Mouse (Mus musculus) NIH3T3 (cell line): ENCODE results near the gene Dpep2nb.
"Not testable (repeated sequence)": the region's sequence is repeated elsewhere in the genome, so short reads cannot be mapped to it uniquely, and the experiment has no call there.

ENCODE experiments used
- DNase-seq: peaks from one replicate; pipeline ENCODE4 v3.0.0-alpha.2; 2012; ENCODE audit warnings: low read depth

The Dpep2nb gene

DNA sequence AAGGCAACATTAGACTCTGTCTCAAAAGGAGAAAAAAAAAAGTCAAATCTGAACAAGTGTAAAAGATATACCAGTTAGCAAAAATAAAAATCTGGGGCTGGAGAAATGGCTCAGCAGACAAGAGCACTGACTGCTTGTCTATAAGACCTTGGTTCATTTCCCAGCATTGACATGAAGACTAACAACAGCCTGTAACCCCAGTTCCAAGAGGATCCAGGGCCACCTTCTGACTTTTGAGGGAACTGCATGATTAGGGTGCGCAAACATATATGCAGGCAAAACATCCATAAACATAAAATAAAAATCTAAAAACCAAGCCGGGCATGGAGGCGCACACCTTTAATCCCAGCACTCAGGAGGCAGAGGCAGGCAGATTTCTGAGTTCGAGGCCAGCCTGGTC is 638 bp upstream of the Dpep2nb start:
- peak; percentile 21 for DNase-seq

DNA sequence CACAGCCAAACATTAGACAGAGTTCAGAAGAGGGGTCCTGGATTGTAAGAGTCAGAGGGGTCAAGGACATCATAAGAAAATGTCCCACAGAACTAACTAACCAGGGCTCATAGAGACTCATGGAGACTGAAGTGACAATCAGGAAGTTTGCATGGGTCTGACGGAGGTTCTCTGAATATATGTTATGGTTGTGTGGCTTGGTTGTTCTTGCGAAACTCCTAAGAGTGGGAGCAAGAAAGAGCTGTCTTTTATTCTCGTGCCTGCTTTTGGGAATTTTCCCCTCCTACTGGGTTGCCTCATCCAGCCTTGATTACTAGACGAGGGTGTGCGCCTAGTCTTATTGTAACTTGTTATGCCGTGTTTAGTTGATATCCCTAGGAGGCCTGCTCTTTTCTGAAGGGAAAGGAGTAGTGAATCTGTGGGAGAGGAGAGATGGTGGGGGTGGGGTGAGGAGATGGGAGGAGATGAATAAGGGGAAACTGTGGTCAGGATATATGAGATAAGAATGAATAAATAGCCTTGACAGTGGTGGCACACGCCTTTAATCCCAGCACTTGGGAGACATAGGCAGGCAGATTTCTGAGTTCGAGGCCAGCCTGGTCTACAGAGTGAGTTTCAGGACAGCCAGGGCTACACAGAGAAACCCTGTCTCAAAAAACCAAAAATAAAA is 1.1 kb downstream of the Dpep2nb start:
- peak; percentile 45 for DNase-seq

DNA sequence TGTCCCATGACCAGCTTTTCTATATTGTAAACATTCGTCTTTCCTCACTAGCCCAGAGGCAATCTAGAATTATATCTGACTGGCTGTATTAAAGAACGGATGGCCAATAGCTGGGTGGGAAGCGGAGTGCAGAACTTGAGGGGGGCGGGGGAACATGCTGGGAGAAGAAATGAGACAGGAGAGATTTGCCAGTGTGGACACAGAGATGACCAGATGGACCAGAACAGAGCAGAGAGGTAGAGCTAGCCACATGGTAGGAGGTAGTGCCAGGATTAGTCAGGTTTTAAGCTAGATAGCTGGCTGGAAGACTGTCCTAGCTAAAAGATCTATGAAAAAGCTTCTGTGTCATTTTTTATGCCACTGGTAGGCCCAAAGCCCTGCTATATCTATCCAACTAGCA is 3.9 kb downstream of the Dpep2nb start:
- no peak for DNase-seq

DNA sequence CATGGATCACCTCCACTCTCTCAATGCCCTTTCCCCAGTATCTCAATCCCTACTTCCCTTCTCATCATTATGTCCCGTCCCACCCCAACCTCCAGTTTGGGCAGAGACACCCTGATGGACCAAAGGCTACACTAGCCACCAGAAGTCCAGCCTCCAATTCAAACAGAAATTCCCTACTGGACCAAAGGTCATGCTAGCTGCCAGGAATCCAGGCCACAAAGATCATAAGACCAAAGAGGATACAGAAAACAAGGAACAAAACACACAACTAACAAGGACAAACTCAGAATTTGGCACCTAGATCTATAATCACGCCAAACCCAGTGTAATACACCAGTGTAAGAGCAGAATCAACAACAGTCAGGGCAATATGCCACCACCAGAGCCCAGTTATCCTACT is 6.8 kb downstream of the Dpep2nb start:
- DNase-seq: no peak

DNA sequence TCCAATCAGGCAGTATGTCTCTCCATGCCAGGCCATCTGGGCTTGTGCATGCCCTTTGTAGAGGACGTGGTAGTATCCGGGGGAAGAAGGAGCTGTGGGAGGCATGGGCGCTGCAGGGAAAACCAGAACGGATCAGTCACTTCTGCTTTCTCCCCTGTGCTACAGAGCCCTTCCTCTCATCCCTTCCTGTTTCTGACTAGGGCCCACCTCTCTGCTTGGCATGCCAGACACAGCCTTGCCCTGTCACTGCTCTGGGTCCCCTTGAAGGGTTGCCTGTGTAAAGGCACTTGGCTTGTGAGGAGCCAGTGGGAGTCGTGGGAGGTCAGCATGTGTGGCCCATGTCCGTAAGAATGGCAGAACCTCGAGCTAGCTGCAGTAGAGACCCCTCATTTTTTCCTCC is 9.4 kb downstream of the Dpep2nb start:
- no peak for DNase-seq

DNA sequence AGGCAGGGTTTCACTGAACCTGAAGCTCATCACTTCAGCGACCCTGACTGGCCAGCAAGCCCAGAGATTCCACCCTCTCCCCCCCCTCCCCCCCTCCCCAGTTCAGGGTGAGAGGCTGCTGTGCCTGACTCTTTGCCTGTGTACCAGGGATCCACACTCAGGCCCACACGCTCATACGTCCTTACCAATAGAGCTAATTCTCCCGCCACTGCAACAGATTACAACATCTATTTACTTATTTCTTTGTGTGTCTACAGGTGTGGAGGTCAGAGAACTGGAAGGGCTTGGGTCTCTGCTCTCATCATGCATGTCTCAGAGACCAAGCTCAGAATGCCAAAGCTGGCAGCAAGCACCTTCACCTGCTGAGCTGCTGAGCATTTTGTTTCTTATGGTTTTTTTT is 12.5 kb downstream of the Dpep2nb start:
- no peak for DNase-seq

DNA sequence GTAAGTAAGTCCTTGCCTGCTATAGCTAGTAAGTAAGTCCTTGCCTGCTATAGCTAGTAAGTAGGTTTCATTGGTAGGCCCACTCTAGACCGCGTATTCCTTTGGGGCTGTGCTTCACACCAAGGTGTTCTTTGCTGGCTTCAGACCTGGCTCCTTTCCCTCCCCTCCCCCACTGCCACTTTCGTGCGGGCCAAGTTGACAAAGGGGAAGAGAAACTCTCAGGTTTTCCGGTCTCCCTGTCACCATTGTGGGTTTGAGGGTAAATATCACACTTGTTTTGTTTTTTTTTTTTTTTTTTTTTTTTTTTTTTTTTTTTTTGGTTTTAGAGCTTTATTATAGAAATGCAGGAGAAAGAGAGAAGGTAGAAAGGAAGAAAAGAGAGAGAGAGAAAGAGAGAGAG is 13.3 kb downstream of the Dpep2nb start:
- DNase-seq: no peak

DNA sequence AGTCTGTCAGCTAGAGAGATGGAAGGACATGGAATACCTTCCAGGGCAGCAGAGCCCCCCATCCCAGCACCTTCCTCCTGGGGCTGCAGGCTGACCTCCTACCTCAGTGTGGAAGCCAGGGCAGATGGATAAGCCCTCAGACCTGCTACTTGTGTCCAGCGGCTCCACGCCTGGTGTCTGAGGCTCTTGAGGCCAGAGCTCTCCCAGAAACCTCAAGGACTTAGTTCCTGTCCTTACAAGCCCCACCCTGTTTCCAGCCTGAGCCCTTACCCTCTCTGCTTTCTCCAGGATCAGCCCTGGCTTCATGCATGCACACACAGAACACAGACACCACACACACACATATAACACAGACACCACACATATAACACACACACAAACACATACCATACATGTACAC is 14.2 kb downstream of the Dpep2nb start:
- DNase-seq: no peak

DNA sequence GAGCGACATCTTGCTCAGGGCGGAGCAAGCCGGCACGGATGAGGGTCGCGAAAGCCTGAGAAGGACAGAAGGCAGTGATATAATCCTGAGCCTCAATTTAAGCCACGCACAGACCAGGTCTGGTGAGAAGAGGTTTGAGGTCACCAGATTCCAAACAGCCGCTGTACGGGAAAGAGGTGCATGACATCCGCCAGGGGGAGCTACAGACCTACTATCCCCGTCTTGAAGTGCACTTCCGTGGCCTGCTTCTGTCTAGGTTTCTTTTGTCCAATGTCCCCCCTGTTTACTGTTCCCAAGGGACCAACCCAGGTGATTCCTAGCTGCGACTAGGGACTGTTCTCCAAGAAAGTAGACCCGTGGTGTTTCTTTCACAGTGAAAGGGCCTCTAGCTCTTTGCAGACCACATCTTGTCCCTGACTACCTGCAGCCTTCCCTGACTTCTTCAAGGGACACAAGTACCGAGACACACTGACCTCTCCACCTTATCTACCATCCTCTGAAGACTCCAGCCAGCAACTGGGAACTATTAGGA is 14.9 kb downstream of the Dpep2nb start, which contains the start of gene Dus2:
Gene Dus2 (plus strand): TSS at position 482 of the 532 bp plus-strand sequence.
- DNase-seq: peak; percentile 95

DNA sequence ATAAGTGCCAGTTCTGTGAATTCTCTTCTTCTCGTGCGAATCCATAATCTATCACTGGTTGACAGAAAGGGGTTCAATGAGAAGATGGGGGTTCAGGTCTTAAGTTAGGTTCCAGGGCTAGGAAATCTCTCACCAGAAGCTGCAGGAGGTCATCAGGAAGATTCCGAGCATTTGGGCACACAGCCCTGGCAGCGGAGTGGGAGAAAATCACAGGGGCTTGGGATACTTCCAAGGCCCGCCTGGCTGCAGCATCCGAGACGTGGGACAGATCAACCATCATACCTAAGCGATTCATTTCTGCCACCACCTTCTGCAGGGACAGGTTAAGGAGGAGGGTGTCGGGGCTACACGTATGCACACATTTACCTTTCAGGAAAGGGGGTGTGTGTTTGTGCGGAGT is 17.2 kb downstream of the Dpep2nb start:
- no peak for DNase-seq

DNA sequence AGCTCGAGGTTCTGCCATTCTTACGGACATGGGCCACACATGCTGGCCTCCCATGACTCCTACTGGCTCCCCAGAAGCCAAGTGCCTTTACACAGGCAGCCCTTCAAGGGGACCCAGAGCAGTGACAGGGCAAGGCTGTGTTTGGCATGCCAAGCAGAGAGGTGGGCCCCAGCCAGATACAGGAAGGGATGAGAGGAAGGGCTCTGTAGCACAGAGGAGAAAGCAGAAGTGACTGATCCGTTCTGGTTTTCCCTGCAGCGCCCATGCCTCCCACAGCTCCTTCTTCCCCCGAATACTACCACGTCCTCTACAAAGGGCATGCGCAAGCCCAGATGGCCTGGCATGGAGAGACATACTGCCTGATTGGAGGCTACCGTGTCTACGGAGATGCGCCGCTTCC is 22.4 kb downstream of the Dpep2nb start:
- DNase-seq: not testable (repeated sequence)

DNA sequence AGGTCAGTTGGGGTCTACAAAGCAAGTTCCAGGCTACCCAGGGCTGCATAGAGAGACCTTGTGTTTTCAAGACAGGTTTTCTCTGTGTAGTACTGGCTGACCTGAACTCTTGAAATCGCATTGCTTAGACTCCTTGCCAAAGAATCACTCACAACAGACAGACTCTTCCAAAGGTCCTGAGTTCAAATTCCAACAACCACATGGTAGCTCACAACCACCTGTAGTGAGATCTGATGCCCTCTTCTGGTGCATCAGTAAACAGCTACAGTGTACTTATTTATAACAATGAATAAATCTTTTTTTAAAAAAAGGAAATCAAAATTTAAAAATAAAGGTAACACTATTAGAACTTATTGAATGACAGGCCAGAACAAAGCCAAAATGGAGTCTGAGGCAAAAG is 24.6 kb downstream of the Dpep2nb start:
- peak; percentile 22 for DNase-seq

DNA sequence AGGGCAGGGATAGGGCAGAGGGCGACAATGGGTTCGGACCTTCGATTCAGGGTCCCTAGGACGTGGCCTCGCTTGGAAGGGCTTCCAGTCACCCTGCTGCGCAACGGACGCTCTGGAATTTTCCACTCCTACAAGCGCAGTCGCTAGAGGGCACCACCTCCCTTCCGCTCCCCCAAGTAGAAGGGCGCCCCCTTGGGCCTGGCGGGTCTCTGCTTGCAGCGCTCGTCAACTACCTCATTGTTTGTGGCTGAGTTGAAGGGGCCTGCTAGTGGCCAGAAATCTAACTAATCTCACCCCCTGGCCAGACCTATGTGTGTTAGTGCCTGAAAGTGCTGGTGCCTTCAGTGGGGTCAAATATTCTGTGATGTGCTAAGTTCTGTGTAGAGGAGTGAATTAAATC is 26.4 kb downstream of the Dpep2nb start, which contains the start of gene Dpep3:
Gene Dpep3 (minus strand): TSS at position 105 of the 400 bp plus-strand sequence.
- no peak for DNase-seq

DNA sequence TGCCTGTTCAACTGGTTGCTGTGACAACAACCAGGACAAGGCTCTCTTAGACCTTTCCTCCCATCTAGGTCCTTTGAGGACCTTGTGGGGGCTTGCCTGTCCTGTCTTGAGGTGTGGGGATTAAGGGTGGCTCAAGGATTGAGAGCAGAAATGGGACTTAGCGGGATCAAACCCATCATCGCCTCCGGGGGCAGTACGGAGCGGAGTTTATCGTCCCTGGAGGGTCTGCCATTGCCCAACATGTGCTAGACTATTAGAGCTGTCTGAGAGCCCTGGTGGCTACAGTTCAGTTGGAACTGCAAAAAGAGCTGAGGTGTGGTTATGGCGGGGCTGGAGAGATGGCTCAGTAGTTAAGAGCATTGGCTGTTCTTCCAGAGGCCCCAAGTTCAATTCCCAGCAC is 30.4 kb downstream of the Dpep2nb start:
- DNase-seq: peak; percentile 45

DNA sequence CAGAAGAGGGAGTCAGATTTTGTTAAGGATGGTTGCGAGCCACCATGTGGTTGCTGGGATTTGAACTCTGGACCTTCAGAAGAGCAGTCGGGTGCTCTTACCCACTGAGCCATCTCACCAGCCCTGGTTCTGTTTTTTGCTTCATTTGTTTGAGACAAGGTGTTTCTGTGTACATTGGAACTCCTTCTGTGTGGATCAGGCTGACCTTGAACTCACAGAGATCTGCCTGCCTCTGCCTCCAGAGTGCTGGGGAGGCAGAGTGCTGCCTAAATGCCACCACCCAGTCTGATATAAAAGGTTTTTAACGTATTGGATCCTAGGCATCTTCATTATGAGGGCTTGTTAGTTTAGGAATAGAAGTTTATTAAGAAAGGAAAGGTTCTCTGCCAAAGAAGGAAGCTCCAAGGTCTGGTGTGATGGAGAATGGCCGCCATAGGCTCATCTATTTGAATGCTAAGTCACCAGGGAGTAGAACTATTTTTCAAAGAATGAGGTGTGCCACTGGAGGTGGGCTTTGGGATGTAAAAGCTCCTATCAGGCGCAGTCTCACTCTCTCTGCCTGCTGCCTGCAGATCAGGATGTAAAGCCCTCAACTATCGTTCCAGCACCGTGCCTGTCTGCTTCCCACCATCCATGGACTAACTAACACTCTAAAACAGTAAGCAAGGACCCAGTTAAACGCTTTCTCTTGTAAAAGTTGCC is 34.6 kb downstream of the Dpep2nb start:
- no peak for DNase-seq

DNA sequence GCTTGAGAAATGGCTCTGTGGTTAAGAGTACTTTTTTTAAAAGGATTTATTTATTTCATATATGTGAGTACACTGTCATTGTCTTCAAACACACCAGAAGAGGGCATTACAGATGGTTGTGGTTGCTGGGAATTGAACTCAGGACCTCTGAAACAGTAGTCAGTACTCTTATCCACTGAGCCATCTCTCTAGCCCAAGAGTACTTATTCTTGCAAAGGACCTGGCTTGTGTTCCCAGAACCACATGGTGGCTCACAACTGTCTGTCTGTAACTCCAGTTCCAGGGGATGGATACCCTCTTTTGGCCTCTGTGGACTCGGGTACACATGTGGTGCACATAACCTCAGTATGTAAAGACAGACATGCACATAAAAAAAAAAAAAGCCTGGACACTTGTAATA is 36.4 kb downstream of the Dpep2nb start:
- no peak for DNase-seq

DNA sequence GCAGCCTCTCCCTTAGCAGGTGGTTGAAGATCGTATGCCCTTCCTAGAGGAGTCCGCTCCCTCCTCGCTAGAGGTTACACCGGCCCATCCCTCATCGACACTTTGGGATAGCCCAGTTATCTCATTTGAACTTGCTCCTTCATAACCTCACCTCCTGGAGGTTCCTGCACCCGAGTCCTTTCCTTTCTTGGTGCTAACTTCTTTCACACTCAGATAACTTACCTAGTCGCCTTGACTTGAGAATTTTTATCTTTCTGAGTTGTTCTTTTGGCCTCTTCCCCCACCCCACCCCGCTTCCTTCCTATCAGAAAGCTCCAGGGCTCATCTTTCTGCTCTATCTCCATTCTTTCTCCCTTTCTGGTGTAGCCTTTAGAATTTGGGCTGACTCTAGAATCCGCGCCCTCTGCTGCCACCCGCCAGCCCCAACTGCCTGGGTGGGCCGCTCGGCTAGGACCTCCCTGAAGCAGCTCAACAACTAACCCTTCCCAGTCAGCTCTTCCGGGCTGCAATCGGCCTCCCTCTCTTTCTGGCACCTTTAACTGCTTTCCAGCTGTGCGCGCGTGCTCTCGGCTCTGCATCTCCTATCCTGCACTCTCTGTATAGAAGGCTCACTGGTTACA is 39.0 kb downstream of the Dpep2nb start:
- DNase-seq: no peak

DNA sequence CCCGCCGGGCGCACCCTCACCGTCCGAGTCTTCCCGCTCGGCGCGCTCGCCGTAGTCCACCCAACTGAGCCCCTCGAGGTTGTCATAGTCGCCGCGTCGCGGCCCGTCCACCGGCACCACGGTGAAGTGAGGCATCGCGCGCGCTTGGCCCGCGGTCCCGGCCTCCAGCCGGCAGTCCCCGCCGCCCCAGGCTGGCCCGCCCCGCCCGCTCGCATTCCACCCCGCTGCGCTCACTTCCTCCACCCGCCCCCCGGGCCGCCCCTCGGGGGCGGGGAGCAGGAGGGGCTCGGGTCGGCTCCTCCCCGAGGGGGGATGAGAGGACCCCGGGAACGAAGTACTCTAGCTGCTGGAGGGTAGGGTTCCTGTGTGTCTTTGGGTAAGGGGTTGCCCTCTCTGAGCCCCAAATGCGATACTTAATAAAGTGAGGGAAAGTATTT is 39.9 kb downstream of the Dpep2nb start, which contains the start of gene Slc12a4:
Gene Slc12a4 (minus strand): TSS at position 193 of the 437 bp plus-strand sequence.
- peak; percentile 91 for DNase-seq

DNA sequence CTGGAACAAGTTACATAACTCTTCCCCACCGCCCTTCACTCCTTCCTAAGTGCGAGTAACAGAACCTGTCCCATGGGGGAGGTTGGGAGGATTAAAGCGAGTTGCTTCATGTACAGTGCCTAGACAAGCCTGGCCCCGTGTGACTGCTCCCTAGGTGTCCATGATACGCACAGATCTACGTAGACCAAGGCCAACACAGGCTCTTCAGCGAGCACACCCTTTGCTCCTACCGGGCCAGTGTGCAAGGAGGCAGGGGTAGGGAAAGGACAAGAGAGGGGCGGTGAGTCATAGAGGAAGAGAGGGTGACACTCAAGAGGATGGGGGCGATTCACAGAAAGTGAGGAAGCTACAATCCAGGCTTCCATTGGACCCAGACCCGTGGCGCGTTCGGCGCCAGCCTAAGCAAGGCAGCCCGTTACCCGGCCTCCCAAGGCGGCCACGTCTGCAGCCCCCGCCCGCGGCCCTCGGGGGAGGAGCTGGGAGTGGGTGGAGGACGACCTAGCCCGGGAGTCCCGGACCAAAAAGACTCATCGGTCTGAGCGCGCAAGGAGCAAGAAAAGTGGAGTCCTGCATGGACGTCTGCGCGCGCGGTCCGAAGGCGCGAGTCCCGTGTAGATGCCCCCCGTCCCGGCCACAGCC is 40.4 kb downstream of the Dpep2nb start:
- peak; percentile 78 for DNase-seq

DNA sequence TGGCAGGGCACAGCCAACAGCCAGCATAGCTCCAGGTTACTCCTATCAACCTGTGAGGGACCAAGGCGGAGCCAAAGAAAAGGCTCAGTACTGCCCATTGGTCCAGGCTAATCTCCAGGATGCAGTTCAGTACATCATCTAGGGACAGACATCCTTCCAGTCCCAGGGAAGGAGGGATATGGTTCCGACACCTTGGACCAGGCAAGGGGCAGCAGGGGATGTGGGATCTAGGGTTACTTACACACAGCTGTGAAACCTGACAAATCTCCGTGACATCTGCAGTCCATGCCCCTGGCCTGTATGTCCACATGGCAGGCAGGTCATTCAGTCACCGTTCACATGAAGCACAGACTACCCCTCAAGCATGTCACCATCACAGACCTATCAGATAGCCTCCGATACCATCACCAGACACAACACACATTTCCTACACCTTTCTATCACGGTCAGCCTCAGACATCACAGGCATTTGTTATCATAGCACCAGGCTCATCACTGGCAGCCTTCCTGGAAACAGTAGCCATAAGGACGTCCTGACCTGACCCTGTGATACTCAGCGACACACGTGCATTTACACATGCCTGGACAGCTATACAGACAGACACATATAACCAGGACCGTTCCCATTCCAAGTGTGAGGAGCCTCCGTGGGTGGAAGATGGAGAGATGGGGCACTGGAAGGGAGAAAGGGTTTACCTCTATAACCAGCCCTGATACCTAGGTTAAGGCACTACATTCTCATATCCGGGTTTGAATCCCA is 41.1 kb downstream of the Dpep2nb start:
- no peak for DNase-seq

DNA sequence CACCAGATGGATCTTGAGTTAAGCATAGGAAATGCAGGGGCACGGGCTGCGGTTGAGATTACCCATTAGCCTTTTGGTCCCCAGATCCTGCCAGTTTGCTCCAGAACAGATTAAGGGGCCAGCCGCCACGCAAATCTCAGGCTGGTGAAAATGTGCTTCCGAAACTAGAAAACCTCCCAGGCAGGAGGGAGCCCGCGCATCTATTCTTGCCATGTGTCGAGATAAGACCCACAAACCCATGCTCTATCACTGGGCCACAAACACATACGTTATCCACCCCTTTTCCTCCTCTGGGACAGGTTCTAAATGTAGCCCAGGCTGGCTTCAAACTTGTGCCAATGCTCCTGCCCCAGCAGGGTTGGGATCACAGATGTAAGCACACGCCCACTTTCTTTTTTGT is 44.2 kb downstream of the Dpep2nb start:
- DNase-seq: no peak

DNA sequence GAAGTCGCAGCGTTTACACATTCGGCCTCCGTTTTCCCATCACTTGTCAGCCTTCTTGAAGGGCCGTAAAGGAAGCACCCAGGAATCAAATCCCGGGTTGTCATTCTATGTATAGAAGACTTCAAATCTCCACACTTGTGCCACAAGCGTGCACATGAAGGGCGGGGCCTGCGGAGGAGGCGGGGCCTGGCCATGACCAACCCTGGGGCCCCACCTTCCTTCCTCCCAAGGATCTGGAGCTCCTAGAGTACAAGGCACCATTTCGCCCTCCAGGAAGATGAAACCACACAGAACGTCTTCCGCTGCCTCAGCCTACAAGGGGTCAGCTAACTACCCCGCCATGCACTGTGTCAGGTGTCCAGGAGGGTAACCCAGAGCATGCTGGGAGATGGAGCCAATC is 44.7 kb downstream of the Dpep2nb start:
- no peak for DNase-seq
